Mouse (Mus musculus) gastrocnemius, postnatal 25 days (tissue): ENCODE results near the gene E330017A01Rik. TPM values are rescaled to one million over a fixed set of nuclear protein-coding genes. Genes with fewer than 3 reads are reported as not detected.
A peak's percentile ranks its signal among the peaks of the same experiment; 100 is the strongest.

Experiments used
- DNase-seq: peaks from one replicate; pipeline ENCODE4 v3.0.0; 2022
- total RNA-seq, 2 experiments: library from RNA; stranded (reverse); gene quantifications; 1 replicate in 1 of 2; 2 replicates in 1 of 2; pipeline ENCODE4 v1.2.3; 2021

E330017A01Rik gene
- total RNA-seq, 2 experiments from 2014 or later, result not detected

DNA sequence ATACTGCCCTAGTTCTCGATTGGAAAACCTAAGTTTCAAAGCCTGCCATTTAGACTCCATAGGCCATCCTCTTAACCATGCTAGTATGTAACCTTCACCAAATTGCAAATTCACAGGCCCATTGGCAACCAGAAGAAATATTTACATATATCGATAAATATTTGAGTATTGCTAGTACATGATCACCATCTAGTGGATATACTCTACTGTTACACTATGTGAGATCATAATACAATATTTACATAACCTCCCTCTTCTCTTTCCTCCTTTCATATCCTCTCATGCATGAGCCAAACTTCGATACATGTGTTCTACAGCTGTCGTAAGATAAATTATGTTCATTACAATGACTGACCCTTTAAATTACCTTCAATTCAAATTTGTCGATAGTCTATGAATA lies 24.5 kb upstream of the E330017A01Rik start:
- no peak for DNase-seq

DNA sequence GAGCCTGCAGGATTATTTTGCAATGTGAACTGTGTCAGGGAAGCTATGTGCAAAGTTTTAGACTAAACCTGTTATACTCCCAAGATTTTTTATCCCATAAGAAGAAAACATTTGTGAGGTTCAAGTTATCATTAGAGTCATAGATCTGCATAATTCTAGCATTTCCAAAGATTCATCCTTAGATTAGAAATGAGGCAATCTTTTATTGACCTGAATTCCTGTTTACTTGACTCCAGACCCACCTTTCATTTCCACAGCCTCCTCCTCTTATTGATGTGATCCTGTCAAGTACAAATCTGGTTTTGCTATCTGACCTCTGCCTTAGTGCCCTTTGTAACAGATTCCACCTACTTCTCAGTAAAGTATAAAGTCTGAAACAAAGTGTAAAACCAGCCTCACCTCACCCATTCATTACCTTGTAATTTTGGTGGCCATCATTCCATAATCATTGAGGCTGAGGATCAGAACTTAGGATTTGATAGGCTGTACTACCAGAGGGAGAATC lies 23.8 kb upstream of the E330017A01Rik start:
- no peak for DNase-seq

DNA sequence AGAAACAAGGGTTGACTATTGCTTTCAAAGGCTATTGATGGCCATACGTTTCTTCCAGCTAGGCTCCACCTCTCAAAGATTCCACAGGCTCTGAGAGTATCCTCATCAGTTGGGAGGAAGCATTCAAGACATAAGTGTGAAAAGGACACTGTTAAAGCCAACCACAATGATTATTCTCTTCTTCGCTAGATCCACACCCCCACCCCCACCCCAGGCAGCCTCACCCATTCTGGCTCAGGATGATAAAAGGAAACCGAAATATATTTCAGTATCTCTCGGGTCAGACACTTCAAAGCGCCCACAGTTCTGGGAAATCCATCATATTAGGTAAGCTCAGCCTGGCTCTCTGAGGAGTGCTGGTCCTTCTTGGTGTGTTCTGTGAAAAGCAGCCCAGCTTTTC lies 23.3 kb upstream of the E330017A01Rik start:
- DNase-seq, result no peak

DNA sequence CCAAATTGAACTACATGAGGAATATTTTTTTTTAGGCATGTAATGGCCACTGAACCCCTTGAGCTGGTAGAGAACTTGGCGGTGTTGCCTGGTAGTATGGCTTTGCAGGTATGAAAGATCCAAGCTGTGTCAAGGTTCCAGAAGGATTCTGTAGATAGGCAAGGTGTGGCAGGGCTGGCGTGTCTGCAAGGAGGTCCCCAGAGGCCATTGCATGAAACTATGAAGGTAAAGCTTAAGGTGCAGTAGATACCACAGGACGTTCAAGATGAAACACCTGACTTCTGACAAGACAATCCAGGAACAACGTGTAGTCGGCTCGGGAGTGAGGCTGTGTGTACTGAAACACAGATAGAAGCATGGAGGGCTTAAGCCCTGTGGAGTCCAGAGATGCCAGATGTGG lies 20.1 kb upstream of the E330017A01Rik start:
- DNase-seq, result no peak

DNA sequence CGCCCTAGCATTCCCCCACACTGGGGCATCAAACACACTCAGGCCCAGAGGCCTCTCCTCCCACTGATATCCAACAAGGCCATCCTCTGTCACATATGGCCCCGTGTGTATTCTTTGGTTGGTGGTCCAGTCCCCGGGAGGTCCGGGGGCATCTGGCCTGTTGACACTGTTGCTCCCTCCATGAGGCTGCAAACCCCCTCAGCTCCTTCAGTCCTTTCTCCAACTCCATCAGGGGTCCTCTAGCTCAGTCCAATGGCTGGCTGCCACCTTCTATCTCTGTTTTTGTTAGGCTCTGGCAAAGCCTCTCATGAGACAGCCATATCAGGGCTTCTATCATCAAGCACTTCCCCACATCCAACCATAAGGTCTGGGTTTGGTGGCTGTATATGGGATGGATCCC lies 18.0 kb upstream of the E330017A01Rik start:
- DNase-seq, result no peak

DNA sequence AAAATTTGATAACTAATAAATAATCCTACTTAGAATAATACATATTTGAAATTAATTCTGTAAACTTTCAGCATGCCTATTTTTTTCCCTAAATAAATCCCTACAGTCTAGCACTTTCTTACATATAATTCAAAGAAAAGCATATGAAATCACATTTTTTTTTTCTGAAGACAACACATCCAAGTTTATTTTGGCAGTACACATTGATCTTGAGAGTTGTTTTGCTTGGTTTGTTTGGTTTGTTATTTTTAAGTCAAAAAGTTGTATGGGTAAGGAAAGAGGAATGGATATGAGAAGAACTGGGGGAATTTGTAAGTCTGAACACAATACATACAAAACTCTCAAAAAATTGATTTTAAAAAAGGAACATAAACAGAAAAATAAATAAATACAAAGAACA lies 17.2 kb upstream of the E330017A01Rik start:
- DNase-seq, result no peak

DNA sequence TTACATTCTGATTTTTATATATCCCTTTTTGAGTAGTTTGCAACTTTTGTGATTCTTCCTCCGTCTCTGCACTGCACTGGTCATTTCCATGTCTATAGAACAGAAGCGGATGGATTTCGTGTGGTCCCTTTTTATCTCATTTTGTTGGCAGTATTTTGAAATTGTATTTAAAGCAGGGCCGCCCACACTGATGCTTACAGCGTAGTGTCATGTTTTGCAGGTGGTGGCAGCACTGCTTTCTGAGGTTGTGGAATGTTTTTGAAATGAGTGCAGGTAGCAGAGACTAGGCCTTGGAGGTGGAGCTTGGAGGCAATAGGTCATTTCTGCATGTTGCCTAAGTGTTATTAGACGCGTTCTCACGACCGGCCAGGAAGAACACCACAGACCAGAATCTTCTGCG lies 11.4 kb upstream of the E330017A01Rik start:
- DNase-seq, result no peak

DNA sequence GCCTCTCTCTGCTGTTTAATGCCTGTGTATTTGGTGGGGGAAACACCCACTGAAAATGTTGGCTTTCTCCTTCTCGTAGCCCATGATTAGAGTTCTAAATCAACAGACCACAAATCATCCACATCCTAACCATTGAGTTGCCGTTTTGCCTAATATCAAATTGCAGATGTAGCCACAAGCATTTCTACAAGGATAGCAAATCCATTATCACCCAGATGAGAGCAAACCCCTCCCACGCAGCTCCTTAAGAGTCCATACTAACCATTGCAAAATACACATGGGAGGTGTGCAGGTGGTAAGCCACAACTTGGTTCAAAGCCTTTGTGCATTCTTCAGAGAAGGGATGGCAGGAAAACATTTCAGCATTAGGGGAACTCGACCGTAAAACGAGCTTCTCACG lies 523 bp downstream of the E330017A01Rik start:
- DNase-seq, result no peak

DNA sequence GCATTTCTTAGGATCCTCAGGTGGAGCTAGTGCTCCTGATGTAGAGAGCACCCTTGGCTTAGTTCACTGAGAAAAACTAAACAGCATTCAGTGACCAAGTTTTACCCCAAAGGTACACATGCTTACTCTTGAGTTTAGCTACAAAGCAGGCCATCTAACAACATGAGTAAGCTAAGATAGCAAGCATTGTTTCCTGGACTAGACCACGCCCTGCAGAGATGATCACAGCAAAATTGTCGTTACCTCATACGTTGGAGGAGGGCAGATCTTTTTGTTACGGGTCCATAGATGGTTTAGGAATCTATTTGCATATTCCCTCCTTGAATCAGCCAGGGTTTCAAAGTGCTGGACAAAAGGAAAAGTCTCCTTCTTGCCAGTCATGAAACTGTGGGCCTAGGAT lies 1.1 kb downstream of the E330017A01Rik start:
- DNase-seq, result no peak

DNA sequence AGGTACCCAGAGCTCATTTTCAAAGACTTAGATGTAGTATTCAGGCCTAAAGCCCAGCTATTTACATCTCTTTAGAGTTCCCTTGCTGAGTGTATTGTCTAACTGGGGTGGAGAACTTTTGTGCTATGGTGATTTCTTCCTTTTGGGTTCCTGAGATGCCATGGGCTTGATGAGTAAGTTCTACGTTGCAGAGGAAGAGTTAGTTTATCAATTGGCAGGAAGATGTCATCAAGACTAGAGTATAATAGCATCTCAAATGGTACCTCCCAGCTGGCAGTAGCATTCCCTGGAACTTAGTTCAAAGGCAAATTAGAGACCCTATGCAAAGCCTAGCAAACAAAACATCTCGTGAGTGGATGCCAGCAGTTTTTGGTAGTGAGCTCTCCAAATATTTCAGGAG lies 2.7 kb downstream of the E330017A01Rik start:
- DNase-seq, result no peak

DNA sequence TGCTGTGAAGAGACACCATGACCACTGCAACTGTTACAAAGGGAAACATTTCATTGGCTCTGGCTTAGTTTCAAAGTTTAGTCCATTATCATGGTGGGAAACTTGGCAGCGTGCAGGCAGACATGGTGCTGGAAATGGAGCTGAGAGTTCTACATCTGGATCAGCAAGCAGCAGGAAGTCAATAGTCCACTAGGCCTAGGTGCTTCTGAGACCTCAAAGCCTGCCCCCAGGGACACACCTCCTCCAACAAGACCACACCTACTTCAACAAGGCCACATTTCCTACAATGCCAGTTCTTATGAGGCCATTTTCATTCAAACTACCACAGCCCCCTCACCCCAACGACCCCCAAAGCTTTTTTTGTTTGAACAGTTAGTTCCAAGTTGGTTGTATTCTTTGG lies 8.8 kb downstream of the E330017A01Rik start:
- DNase-seq, result no peak

DNA sequence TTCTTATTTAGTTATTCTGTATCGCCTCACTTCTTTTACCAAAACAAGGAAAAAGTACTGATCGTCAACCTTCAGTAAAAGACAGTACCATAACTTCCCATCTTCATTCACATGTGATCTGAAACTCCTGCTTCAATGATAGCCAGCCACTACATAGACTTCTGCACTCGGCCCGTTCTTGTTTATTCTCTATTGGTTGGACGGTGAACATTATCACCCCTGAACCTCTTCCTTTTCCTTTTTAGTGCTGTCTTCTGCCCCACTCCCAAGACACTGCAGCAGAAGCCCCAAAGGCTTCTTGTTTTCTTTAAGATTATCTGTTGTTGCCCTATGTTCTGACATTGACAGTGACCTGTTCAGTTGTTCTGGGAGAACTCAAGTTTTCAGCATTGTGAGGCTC lies 9.6 kb downstream of the E330017A01Rik start:
- DNase-seq, result no peak

DNA sequence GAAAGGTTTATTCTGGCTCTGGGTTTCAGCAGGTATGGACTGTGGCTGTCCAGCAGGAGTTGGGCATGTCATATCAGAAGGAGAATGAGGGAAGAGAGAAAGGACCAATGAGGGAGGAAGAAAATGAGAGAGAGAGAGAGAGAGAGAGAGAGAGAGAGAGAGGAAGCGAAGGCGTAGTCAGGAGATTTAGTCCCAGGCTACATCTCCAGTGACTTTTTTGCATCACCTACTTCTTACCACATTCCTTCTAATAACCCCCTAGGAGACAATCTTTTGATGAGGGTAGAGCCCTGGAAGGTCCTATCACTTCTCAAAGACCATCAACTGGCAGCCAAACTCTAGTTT lies 10.2 kb downstream of the E330017A01Rik start:
- no peak for DNase-seq

DNA sequence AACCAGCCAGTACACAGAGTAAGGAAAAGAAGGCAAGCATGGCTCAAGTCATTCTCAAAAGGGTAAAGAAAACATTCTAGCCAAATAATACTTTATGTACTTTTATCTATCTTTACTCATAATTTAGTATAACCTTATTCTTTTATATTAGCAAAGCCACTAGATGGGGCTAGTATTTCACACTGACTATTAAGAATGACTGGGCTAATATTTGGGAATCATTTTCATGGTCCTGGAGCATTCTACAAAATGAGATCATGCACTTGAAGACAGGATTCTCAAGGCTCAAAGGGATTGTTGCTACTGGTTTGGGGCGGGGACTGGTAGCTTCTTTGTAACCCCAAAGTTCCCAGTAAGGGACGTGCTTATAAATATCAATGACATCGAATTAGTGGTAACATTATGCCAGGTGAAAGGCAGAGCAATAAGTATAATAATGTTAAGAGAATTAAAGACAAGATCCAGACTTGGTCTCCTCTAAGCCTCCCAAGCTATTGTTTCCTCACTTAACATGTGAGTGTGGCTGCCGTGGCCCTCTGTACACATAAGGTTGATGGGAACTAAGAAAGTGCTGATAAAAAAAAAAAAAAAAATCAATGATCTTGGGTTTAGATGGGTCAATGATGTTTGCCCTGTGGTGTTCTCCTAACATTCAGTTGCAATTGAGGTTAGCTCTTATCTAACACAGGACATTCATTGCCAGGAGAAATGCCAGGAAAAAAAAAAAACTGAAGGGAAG lies 10.8 kb downstream of the E330017A01Rik start:
- DNase-seq, result no peak

DNA sequence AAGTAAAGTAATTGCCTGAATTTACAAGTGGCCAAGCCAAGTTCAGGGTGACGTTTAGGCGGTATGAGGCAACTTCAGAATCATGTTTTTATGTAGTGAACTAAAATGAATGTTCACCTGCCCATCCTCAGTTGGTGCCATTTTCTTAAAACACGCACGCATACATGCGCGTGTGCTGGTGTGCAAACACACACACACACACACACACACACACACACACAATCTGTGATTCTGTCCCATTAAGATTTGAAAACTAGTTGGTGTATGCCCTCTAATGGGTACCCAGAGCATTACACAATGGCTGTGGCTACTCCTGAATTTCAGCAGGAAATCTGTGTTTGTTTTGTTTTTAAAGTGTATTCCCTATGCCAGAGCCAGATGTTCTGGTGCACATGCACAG lies 14.6 kb downstream of the E330017A01Rik start:
- no peak for DNase-seq

DNA sequence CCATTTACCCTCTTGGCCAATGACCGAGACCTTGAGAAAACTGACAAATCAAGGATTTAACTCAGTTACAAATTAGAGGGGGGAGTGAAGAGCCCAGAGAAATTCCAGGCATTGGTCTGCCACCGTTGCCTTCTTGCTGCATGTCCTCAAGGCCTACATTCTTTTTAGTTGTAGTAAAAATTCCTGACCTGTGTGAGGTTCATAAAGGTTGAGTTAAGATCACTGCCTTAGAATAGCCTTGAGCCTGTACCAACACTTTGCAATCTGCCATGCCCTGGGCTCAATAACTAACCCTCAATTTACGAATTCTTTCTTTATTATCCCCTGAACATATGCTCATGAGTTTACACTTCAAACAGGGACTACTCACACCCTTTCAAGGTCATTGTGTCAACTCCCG lies 15.4 kb downstream of the E330017A01Rik start:
- DNase-seq, result no peak

DNA sequence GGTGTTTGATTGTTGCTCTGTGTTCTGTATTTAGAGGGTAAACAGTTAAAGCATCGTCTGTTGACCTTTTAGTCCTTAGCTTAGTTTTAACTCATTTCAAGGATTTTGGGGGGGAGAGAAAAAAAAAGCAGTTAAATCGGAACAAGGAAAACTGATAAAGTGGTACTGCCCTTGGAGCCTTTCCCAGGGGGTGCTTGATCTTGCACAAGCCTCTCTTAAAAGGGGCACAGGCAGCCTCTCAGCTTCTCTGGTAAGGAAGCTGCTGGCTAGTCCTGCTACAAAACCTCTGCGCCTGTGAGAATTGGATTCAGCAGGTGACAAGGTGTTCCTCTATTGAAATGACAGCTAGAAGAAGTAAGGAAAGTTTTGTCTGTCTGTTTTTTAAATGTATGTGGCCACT lies 16.2 kb downstream of the E330017A01Rik start:
- no peak for DNase-seq

DNA sequence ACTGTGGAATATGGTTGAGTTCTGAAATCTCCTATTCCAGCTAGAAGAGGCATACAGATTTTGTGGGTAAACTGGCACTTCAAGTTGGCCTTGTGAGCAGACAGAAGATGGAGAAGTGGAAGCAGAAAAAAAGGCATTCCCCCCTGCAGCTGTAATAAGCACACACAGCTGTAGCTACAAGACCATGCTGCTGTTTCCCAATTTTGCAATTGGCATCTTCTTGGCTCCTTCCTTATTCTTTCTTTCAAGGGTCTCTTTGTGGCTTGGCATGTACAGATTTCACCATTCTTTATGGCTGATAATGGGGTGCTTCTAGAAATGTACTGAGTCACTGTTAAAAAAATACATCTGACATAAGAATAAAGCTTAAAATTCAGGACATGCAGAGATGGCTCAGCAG lies 21.2 kb downstream of the E330017A01Rik start:
- DNase-seq, result no peak

DNA sequence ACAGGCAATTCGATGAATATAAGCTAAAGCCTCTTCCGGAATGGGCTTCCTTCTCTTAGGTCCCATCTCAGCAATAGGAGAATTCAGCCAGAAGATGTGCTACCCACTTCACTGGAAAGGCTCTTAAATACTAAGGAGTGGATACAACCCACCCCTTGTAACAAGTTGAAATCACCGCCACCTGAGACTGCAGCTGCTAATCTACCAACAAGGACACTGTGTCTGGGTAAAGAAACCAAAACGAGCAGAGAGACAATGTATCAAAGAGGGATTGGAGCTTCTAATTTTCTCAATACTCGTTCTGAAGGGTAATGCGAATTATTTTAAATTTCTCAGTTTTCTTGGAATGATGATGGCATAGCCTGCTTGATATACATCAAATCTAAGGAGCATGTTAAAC lies 21.7 kb downstream of the E330017A01Rik start, which contains the start of gene Gm813:
Gene Gm813 (minus strand): TSS at position 101 of the 400 bp plus-strand sequence.
- DNase-seq, result no peak

DNA sequence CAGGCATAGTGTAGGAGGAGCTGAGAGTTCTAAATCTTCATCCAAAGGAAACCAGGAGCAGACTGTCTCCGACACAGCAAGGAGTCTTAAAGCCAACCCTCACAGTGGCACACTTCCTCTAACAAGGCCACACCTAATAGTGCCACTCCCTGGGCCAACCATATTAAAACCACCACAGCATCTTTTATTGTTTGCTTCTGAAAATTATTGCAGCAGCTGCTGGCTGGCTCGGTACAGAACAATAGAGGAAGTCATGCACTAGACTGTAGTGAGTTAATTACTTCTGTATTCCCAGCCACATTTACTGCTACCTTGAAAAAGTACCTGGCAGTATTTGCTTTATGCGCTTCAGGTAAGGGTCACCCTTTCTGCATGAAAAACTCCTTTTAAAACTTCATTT lies 25.6 kb downstream of the E330017A01Rik start:
- no peak for DNase-seq

DNA sequence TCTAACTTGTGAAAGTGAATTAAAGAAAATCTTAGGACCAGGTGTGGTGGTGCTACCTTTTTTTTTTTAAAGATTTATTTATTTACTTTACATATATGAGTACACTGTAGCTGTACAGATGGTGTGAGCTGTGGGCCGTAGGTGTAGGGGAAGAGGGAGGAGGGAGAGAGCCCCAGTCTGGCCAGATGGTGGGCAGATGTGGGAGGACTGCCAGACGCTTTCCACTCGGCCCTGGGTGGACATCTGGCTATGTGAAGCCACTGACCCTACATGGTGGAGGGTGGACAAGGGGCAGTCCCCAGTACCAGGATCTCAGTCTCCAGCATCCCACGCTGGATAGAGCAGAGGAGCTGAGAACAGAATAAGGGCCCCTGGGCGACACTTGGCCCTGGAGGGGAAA lies 31.4 kb downstream of the E330017A01Rik start:
- no peak for DNase-seq

DNA sequence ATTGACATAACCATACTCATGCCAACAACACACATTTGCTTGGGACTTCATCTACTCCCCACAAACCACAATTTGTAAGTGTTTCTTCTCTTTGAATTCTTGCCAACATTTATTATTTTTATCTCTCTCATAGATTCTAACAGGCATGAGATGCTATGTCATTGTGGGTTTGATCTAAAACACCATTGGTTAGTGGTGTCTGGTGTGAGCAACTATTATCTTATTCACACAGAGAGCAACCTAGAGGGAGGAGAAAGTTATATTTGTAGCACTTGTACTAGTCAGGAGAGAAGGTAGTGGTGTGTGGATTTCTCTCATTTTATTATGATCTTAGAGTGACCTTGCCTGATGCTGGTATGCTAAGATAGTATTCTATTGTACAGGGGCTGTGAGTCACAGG lies 33.9 kb downstream of the E330017A01Rik start:
- DNase-seq, result no peak

DNA sequence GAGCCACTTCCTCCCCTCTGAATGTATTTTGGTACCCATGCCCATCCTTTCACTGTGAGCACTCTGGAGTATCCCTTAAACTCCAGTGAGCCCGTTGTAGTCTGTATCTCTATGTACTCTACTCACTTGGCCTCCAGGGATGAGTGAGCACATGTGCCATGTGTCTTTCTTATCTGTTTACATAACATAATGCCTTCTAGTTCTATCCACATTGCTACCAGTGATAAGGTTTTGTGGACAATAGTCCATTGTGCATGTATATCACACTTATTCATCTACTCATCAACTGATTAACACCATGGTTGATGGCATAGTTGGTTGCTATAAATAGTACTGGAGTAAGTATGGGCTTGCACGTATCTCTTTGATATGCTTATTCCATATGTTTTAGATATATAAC lies 34.7 kb downstream of the E330017A01Rik start:
- no peak for DNase-seq

DNA sequence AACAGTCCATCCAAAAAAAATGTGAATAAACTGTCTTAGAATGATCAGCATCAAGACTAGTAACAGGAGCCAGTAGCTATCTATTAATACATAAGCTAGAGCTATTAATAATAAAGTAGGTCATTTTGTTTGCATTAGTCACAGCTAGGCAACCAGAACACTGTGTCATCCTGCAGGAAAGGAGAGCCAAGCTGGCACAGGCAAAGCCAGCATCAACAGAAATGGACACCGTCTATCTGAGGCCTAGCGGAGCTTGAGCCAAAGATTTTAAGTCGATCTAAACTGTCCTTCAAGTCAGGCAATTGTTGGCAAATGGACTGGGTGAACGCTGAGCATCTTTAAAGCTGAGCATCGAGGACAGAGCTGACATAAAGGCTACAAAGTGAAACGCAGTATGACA lies 37.7 kb downstream of the E330017A01Rik start:
- DNase-seq, result peak; percentile 76

DNA sequence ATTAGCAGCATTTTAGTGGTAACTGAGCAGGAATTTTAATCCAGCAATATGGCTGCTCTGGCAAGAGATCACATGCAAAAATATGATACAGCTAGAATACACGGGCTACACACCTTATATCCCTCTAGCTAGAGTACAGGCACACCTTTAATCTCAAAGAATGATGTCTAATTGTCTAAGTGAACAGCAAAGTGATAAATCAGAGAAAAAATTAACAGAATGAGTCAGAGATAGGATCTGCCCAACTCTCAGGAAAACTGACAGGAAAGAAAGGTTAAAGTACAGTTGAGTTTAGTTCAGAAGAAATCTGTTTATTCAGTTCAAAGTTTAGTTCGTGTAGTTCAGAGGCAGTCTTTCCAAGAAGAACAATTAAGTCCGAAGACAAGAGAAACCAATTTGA lies 47.2 kb downstream of the E330017A01Rik start:
- no peak for DNase-seq
